Mouse (Mus musculus): ENCODE measurements around the gene Exoc2. TPM values are rescaled to one million over a fixed set of nuclear protein-coding genes. Genes with fewer than 3 reads are reported as not detected.

Gene Exoc2
- polyA plus RNA-seq (2014; fragmentation: Nextera tagmentation; extraction: Ambion mirVana) = 36.0 and 37.1 TPM in 2 replicates

DNA sequence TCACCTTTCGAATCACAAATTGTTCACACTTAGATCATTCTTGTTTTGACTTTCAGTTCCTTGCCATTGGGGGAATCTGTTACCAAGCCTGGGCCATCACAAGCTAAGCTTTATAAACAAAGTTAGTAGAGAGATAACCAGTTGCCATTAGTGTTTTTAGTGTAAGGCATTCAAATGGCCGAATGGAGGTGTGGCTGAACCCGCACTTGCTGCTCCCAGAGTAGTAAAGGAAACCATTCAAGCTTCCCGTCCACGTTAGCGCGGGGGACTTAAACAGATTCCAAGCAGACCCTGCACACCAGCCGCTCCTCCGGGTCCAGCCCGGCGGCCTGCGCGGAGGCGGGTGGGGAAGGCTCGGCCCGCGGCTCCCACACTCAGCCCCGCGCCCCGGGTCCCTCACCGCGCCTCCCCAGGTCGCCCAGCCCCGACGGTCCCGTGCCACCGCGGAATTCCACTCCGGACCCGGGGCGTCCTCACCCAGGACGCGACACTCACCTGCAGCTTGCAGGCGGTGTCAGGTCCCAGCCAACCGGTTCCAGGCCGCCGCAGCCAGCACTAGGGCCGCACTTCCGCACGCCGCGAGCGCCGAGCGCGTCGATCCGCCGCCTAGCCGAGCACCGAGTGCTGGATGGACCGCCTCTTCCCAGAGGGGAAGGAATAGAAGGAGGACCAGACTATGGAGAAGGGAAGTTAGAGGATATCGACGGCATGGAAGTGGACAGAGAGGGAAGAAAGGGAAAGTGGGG, at the start of gene Exoc2, which contains the start of gene Gm5447:
Exoc2 (minus strand) TSS at position 593 of the 746 bp plus-strand sequence.
Gm5447 (plus strand) TSS at position 704 of the 746 bp plus-strand sequence.
- ATAC-seq (ENCODE audit: insufficient number of reproducible peaks, insufficient read depth, low FRiP score, low read depth) = peak; percentile 93
- WGBS = under 1% methylated on average over 54 of the region's 54 CpGs

GRCm38 (mm10) chr13:31023664-31024063, 49.8 kb upstream of the Exoc2 start:
- Histone ChIP-seq H3K4me3 (ENCODE audit: low read depth, low read length) (no peak overlapping the region), H3K9me3 (ENCODE audit: control insufficient read depth, low read depth, low read length) (no peaks in the 10 kb centered on the region), H3K36me3 (ENCODE audit: control insufficient read depth, insufficient read depth, low read length) (no peaks in the 10 kb centered on the region), H3K9ac (replicated peaks; ENCODE audit: low read depth, low read length) (no peak overlapping the region), H3K27ac (ENCODE audit: low read length) (no peak overlapping the region), H3K27me3 (ENCODE audit: control insufficient read depth, insufficient read depth, low read length) (no peaks in the 10 kb centered on the region), H3K4me2 (replicated peaks; ENCODE audit: low read depth, low read length) (no peak overlapping the region), H3K4me1 (ENCODE audit: control insufficient read depth, insufficient read depth, low read length) (no peaks in the 10 kb centered on the region)
- WGBS = 85% methylated on average over 3 of the region's 3 CpGs
- no peak for ATAC-seq (ENCODE audit: insufficient number of reproducible peaks, insufficient read depth, low FRiP score, low read depth)

More for the DNA sequence above, at the start of gene Exoc2, which contains the start of gene Gm5447:
- peak within 1 kb of the TSS; percentile 79 for H3K27ac ChIP-seq (ENCODE audit: low read length)
- H3K4me2 ChIP-seq (replicated peaks; ENCODE audit: low read depth, low read length) = peak within 1 kb of the TSS; percentile 66
- H3K9ac ChIP-seq (replicated peaks; ENCODE audit: low read depth, low read length) = peak within 1 kb of the TSS; percentile 84
- H3K4me3 ChIP-seq (ENCODE audit: low read depth, low read length) = peak within 1 kb of the TSS; percentile 93
- H3K9me3 ChIP-seq (ENCODE audit: control insufficient read depth, low read depth, low read length) = no peaks in the 10 kb centered on the region
- H3K27me3 ChIP-seq (ENCODE audit: control insufficient read depth, insufficient read depth, low read length) = no peaks in the 10 kb centered on the region
- H3K36me3 ChIP-seq (ENCODE audit: control insufficient read depth, insufficient read depth, low read length) = no peaks in the 10 kb centered on the region
- peaks cover 12% of the 10 kb centered on the region; the same call in 1 of the 2 replicates for H3K4me1 ChIP-seq (ENCODE audit: control insufficient read depth, insufficient read depth, low read length)

DNA sequence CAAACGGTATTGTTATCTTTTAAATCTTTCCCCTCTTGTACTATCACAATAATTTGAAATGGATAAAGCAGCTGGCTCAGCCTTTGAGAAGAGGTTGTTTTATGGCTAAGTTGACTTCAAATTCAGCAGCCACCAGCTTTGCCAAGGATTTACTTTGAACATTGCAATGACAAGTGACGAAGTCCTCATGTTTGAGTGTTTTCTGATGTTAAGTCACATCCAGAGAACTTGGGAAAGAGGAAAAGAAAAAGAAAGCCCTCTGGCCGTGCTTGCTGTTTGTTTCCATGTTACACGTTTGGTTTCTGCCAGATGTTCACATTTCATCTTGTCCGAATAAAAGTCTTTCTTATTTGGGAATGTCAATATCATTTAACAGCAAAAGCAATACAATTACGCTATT, 48.0 kb upstream of the Exoc2 start:
- no peaks in the 10 kb centered on the region for H3K9me3 ChIP-seq (ENCODE audit: control insufficient read depth, low read depth, low read length)
- ATAC-seq (ENCODE audit: insufficient number of reproducible peaks, insufficient read depth, low FRiP score, low read depth) = no peak
- no peak overlapping the region for H3K4me3 ChIP-seq (ENCODE audit: low read depth, low read length)
- H3K36me3 ChIP-seq (ENCODE audit: control insufficient read depth, insufficient read depth, low read length) = no peaks in the 10 kb centered on the region
- WGBS = 27% methylated on average over 6 of the region's 6 CpGs
- no peaks in the 10 kb centered on the region for H3K4me1 ChIP-seq (ENCODE audit: control insufficient read depth, insufficient read depth, low read length)
- H3K27ac ChIP-seq (ENCODE audit: low read length) = no peak overlapping the region
- H3K4me2 ChIP-seq (replicated peaks; ENCODE audit: low read depth, low read length) = no peak overlapping the region
- no peak overlapping the region for H3K9ac ChIP-seq (replicated peaks; ENCODE audit: low read depth, low read length)
- H3K27me3 ChIP-seq (ENCODE audit: control insufficient read depth, insufficient read depth, low read length) = no peaks in the 10 kb centered on the region

GRCm38 (mm10) chr13:31021514-31021913, 47.6 kb upstream of the Exoc2 start:
- 34% methylated on average over 4 of the region's 4 CpGs for WGBS

DNA sequence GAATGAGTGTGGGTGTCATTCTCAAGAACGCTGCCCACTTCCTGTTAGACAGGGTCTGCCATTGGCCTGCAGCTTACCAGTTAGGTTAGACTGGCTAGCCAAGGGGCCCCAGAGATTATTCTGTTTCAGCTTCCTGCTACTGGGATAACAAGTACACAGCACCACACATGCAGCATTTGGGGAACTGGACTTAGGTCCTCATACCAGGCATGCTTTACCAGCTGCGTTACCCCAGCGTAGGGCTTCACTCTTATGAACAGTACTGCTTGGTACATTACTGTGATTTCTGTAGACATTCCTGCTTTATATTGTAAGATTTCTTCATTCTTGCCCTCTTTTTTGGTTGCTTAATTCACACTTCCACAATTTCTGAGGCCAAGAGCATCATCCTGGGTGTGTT, 43.7 kb upstream of the Exoc2 start:
- no peak overlapping the region for H3K9ac ChIP-seq (replicated peaks; ENCODE audit: low read depth, low read length)
- H3K4me1 ChIP-seq (ENCODE audit: control insufficient read depth, insufficient read depth, low read length) = no peaks in the 10 kb centered on the region
- no peak overlapping the region for H3K4me3 ChIP-seq (ENCODE audit: low read depth, low read length)
- no peaks in the 10 kb centered on the region for H3K27me3 ChIP-seq (ENCODE audit: control insufficient read depth, insufficient read depth, low read length)
- WGBS = 86% methylated on average over 3 of the region's 3 CpGs
- H3K9me3 ChIP-seq (ENCODE audit: control insufficient read depth, low read depth, low read length) = no peaks in the 10 kb centered on the region
- no peak for ATAC-seq (ENCODE audit: insufficient number of reproducible peaks, insufficient read depth, low FRiP score, low read depth)
- H3K27ac ChIP-seq (ENCODE audit: low read length) = no peak overlapping the region
- no peak overlapping the region for H3K4me2 ChIP-seq (replicated peaks; ENCODE audit: low read depth, low read length)
- H3K36me3 ChIP-seq (ENCODE audit: control insufficient read depth, insufficient read depth, low read length) = no peaks in the 10 kb centered on the region

More at GRCm38 (mm10) chr13:31021514-31021913, 47.6 kb upstream of the Exoc2 start:
- H3K4me1 ChIP-seq (ENCODE audit: control insufficient read depth, insufficient read depth, low read length) = no peaks in the 10 kb centered on the region
- no peaks in the 10 kb centered on the region for H3K36me3 ChIP-seq (ENCODE audit: control insufficient read depth, insufficient read depth, low read length)
- H3K9me3 ChIP-seq (ENCODE audit: control insufficient read depth, low read depth, low read length) = no peaks in the 10 kb centered on the region
- no peak overlapping the region for H3K4me2 ChIP-seq (replicated peaks; ENCODE audit: low read depth, low read length)
- no peak overlapping the region for H3K27ac ChIP-seq (ENCODE audit: low read length)
- H3K9ac ChIP-seq (replicated peaks; ENCODE audit: low read depth, low read length) = no peak overlapping the region
- H3K4me3 ChIP-seq (ENCODE audit: low read depth, low read length) = no peak overlapping the region
- H3K27me3 ChIP-seq (ENCODE audit: control insufficient read depth, insufficient read depth, low read length) = no peaks in the 10 kb centered on the region
- ATAC-seq (ENCODE audit: insufficient number of reproducible peaks, insufficient read depth, low FRiP score, low read depth) = no peak

DNA sequence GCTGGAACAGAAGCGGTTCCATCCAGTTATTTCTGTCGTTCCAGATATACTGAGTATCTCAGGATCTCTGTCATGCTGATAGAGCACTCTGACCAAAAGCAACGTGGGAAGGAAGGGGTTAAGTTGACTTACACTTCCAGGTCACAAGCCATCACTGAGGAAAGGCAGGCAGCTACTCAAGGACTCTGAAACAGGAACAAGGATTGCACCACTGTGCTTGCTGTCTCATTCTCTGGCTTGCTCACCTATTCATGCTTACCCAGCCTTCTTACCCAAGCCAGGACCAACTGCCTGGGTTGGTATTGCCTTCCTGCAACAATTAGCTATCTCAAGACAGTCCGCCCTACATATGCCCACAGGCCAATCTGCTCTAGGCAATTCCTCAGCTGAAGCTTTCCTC, 31.1 kb upstream of the Exoc2 start:
- no peaks in the 10 kb centered on the region for H3K27me3 ChIP-seq (ENCODE audit: control insufficient read depth, insufficient read depth, low read length)
- H3K4me1 ChIP-seq (ENCODE audit: control insufficient read depth, insufficient read depth, low read length) = no peaks in the 10 kb centered on the region
- no peaks in the 10 kb centered on the region for H3K36me3 ChIP-seq (ENCODE audit: control insufficient read depth, insufficient read depth, low read length)
- no peak for ATAC-seq (ENCODE audit: insufficient number of reproducible peaks, insufficient read depth, low FRiP score, low read depth)
- H3K9ac ChIP-seq (replicated peaks; ENCODE audit: low read depth, low read length) = no peak overlapping the region
- H3K4me2 ChIP-seq (replicated peaks; ENCODE audit: low read depth, low read length) = peak overlapping the region; percentile 22
- WGBS = 45% methylated on average over 4 of the region's 4 CpGs
- no peak overlapping the region for H3K27ac ChIP-seq (ENCODE audit: low read length)
- H3K9me3 ChIP-seq (ENCODE audit: control insufficient read depth, low read depth, low read length) = no peaks in the 10 kb centered on the region
- H3K4me3 ChIP-seq (ENCODE audit: low read depth, low read length) = no peak overlapping the region

DNA sequence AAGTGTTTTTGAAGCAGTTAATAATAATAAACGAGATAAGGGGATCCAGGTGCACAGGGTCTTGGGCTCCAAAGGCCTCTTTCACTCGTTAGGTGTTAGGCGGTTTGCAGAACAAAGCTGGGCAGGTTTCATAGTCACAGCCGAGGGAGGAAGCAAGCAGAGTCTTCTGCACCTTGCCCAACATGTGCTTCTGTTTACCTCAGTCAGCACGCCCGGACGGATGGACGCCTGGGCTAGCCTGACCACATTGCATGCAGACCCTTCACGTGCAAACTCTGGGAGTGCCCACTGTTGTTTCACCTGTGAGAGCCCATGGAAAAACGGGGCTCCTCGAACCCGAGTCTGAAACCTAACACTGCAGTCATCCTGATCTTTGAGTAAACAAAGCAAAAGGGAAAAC, 30.6 kb upstream of the Exoc2 start:
- WGBS = 30% methylated on average over 12 of the region's 12 CpGs
- Histone ChIP-seq H3K9ac (replicated peaks; ENCODE audit: low read depth, low read length) (no peak overlapping the region), H3K4me2 (replicated peaks; ENCODE audit: low read depth, low read length) (peak overlapping the region; percentile 22), H3K27ac (ENCODE audit: low read length) (no peak overlapping the region), H3K4me3 (ENCODE audit: low read depth, low read length) (no peak overlapping the region), H3K27me3 (ENCODE audit: control insufficient read depth, insufficient read depth, low read length) (no peaks in the 10 kb centered on the region), H3K4me1 (ENCODE audit: control insufficient read depth, insufficient read depth, low read length) (no peaks in the 10 kb centered on the region), H3K36me3 (ENCODE audit: control insufficient read depth, insufficient read depth, low read length) (no peaks in the 10 kb centered on the region), H3K9me3 (ENCODE audit: control insufficient read depth, low read depth, low read length) (no peaks in the 10 kb centered on the region)
- 0 out of 2 replicates have a peak, but pooled peaks have one; percentile 23 for ATAC-seq (ENCODE audit: insufficient number of reproducible peaks, insufficient read depth, low FRiP score, low read depth)

- Histone ChIP-seq H3K9me3 (ENCODE audit: control insufficient read depth, low read depth, low read length) (no peaks in the 10 kb centered on the region), H3K4me2 (replicated peaks; ENCODE audit: low read depth, low read length) (no peak overlapping the region), H3K27ac (ENCODE audit: low read length) (no peak overlapping the region), H3K27me3 (ENCODE audit: control insufficient read depth, insufficient read depth, low read length) (no peaks in the 10 kb centered on the region), H3K4me1 (ENCODE audit: control insufficient read depth, insufficient read depth, low read length) (no peaks in the 10 kb centered on the region), H3K36me3 (ENCODE audit: control insufficient read depth, insufficient read depth, low read length) (no peaks in the 10 kb centered on the region), H3K9ac (replicated peaks; ENCODE audit: low read depth, low read length) (no peak overlapping the region), H3K4me3 (ENCODE audit: low read depth, low read length) (no peak overlapping the region)
- no peak for ATAC-seq (ENCODE audit: insufficient number of reproducible peaks, insufficient read depth, low FRiP score, low read depth)
- WGBS = 83% methylated on average over 6 of the region's 6 CpGs
These were observed 25.9 kb upstream of the Exoc2 start for GRCm38 (mm10) chr13:30999799-31000198.

Data from stomach, embryonic 14.5 days (tissue).